Mouse (Mus musculus) kidney, postnatal 0 days (tissue): ENCODE measurements around the gene Palm2. TPM values are rescaled to one million over a fixed set of nuclear protein-coding genes. Genes with fewer than 3 reads are reported as not detected.

ENCODE experiments used
- ATAC-seq: fragments of 200-750 bp; cut with Nextera tagmentation; replicated peaks from 2 replicates; pipeline ENCODE4 v1.8.0; 2017; ENCODE audit warnings: low read depth, moderate number of reproducible peaks, moderate TSS enrichment, moderate library complexity; ENCODE audit not compliant: low FRiP score
- DNase-seq: peaks from one replicate; pipeline ENCODE4 v3.0.0-alpha.2; 2016; ENCODE audit warnings: low spot score
- H3K27ac ChIP-seq: fragments of 300-500 bp; sonication (generic); 2 replicates; pipeline ENCODE4 v1.5.1; 2014; ENCODE audit warnings: mild to moderate bottlenecking
- H3K27me3 ChIP-seq: fragments of 300-500 bp; sonication (generic); 2 replicates; pipeline ENCODE4 v1.6.1; 2014; ENCODE audit warnings: low read length, mixed read lengths; ENCODE audit not compliant: insufficient read depth
- H3K36me3 ChIP-seq: fragments of 300-500 bp; sonication (generic); 2 replicates; pipeline ENCODE4 v1.6.1; 2014; ENCODE audit warnings: low read length, mixed read lengths; ENCODE audit not compliant: insufficient read depth
- H3K4me1 ChIP-seq: fragments of 300-500 bp; sonication (generic); replicated peaks from 2 replicates; pipeline ENCODE4 v1.6.1; 2014; ENCODE audit warnings: antibody characterized with exemption, low read length, mixed read lengths; ENCODE audit not compliant: insufficient read depth
- H3K4me2 ChIP-seq: fragments of 300-500 bp; sonication (generic); 2 replicates; pipeline ENCODE4 v1.6.1; 2014; ENCODE audit warnings: mild to moderate bottlenecking, low read length, moderate library complexity, mixed read lengths
- H3K4me3 ChIP-seq: fragments of 300-500 bp; sonication (generic); replicated peaks from 2 replicates; pipeline ENCODE4 v1.5.1; 2014; ENCODE audit warnings: low read depth, low read length
- H3K9ac ChIP-seq: fragments of 300-500 bp; sonication (generic); 2 replicates; pipeline ENCODE4 v1.6.1; 2014; ENCODE audit warnings: low read depth, low read length
- H3K9me3 ChIP-seq: fragments of 300-500 bp; sonication (generic); replicated peaks from 2 replicates; pipeline ENCODE4 v1.6.1; 2016; ENCODE audit warnings: low read length, inconsistent platforms, mixed read lengths
- CTCF ChIP-seq: IDR thresholded peaks from 2 replicates; pipeline ENCODE4 v1.5.1; 2016; ENCODE audit warnings: antibody characterized with exemption, low read depth, mild to moderate bottlenecking, moderate library complexity
- WGBS: fragments of 180-500 bp; shearing (Covaris S2); extraction: QIAGEN DNeasy Blood & Tissue Kit; methylation state at CpG from one replicate; pipeline ENCODE4 v1.1.7; 2014; 5-methylcytosine and 5-hydroxymethylcytosine counted together
- polyA plus RNA-seq: library from polyadenylated mRNA; unstranded; fragments of >200 nt; fragmentation: Nextera tagmentation; extraction: Ambion mirVana; gene quantifications from 2 replicates; pipeline ENCODE4 v1.2.1, GENCODE M21; 2015

Gene Palm2
- polyA plus RNA-seq, 1 experiment from 2014 or later: 0.54 TPM

- Histone ChIP-seq H3K4me2 (no peak overlapping the region), H3K36me3 (no peaks in the 10 kb centered on the region), H3K27ac (no peak overlapping the region), H3K4me1 (no peaks in the 10 kb centered on the region), H3K27me3 (no peaks in the 10 kb centered on the region), H3K9me3 (no peaks in the 10 kb centered on the region), H3K9ac (no peak overlapping the region), H3K4me3 (no peak overlapping the region)
- ATAC-seq (no peak), DNase-seq (no peak)
- WGBS: 79% methylated on average over 7 of the region's 7 CpGs
- no peak for TF ChIP-seq CTCF
These were observed 10.0 kb upstream of the Palm2 start for GRCm38 (mm10) chr4:57424011-57424410.

GRCm38 (mm10) chr4:57428317-57428716 is 5.7 kb upstream of the Palm2 start:
- no peak for ATAC-seq
- no peak for TF ChIP-seq CTCF
- Histone ChIP-seq H3K4me3 (no peak overlapping the region), H3K9ac (no peak overlapping the region), H3K27me3 (peaks cover 7% of the 10 kb centered on the region; the same call in 1 of the 2 replicates), H3K36me3 (no peaks in the 10 kb centered on the region), H3K27ac (no peak overlapping the region), H3K4me1 (no peaks in the 10 kb centered on the region), H3K4me2 (no peak overlapping the region), H3K9me3 (no peaks in the 10 kb centered on the region)
- DNase-seq: no peak
- WGBS: 80% methylated on average over 8 of the region's 8 CpGs

GRCm38 (mm10) chr4:57434705-57435360 is 786 bp downstream of the Palm2 start:
- Histone ChIP-seq H3K4me1 (peaks cover 6% of the 10 kb centered on the region; the same call in 1 of the 2 replicates), H3K4me2 (peak overlapping the region; percentile 98), H3K9me3 (no peaks in the 10 kb centered on the region), H3K27ac (no peak overlapping the region), H3K36me3 (no peaks in the 10 kb centered on the region), H3K9ac (0 out of 2 replicates have a peak overlapping the region, but pooled peaks have one; percentile 42), H3K4me3 (peak overlapping the region; percentile 51), H3K27me3 (peaks cover 25% of the 10 kb centered on the region)
- no peak for DNase-seq
- no peak for ATAC-seq
- WGBS: 15% methylated on average over 19 of the region's 19 CpGs
- no peak for TF ChIP-seq CTCF

- no peak for TF ChIP-seq CTCF
- no peak overlapping the region for H3K27ac ChIP-seq
- no peak overlapping the region for H3K4me2 ChIP-seq
- WGBS: 66% methylated on average over 4 of the region's 4 CpGs
- peaks cover 25% of the 10 kb centered on the region for H3K27me3 ChIP-seq
- no peaks in the 10 kb centered on the region for H3K9me3 ChIP-seq
- ATAC-seq: no peak
- no peak for DNase-seq
- no peaks in the 10 kb centered on the region for H3K36me3 ChIP-seq
- peaks cover 6% of the 10 kb centered on the region; the same call in 1 of the 2 replicates for H3K4me1 ChIP-seq
- H3K4me3 ChIP-seq: no peak overlapping the region
- no peak overlapping the region for H3K9ac ChIP-seq
These were observed 2.2 kb downstream of the Palm2 start for GRCm38 (mm10) chr4:57436286-57436685.

GRCm38 (mm10) chr4:57446082-57446481 is 12.0 kb downstream of the Palm2 start:
- Histone ChIP-seq H3K9me3 (no peaks in the 10 kb centered on the region), H3K4me2 (no peak overlapping the region), H3K27ac (no peak overlapping the region), H3K36me3 (no peaks in the 10 kb centered on the region), H3K9ac (no peak overlapping the region), H3K4me3 (no peak overlapping the region), H3K4me1 (no peaks in the 10 kb centered on the region), H3K27me3 (no peaks in the 10 kb centered on the region)
- 70% methylated on average over 2 of the region's 2 CpGs for WGBS
- no peak for DNase-seq
- ATAC-seq: no peak
- no peak for TF ChIP-seq CTCF

- H3K9ac ChIP-seq: no peak overlapping the region
- H3K4me2 ChIP-seq: no peak overlapping the region
- H3K27me3 ChIP-seq: no peaks in the 10 kb centered on the region
- TF ChIP-seq CTCF: no peak
- no peaks in the 10 kb centered on the region for H3K36me3 ChIP-seq
- WGBS: 82% methylated on average over 4 of the region's 4 CpGs
- H3K27ac ChIP-seq: no peak overlapping the region
- no peak for ATAC-seq
- H3K9me3 ChIP-seq: no peaks in the 10 kb centered on the region
- no peak overlapping the region for H3K4me3 ChIP-seq
- DNase-seq: no peak
- H3K4me1 ChIP-seq: no peaks in the 10 kb centered on the region
These were observed 12.9 kb downstream of the Palm2 start for GRCm38 (mm10) chr4:57446854-57447444.
